Mouse (Mus musculus) embryo, embryonic 11 days (tissue): ENCODE results near the gene Cpn1.

Source experiments
- DNase-seq: peaks from one replicate; pipeline ENCODE4 v3.0.0-alpha.2; 2015

Gene Cpn1

DNA sequence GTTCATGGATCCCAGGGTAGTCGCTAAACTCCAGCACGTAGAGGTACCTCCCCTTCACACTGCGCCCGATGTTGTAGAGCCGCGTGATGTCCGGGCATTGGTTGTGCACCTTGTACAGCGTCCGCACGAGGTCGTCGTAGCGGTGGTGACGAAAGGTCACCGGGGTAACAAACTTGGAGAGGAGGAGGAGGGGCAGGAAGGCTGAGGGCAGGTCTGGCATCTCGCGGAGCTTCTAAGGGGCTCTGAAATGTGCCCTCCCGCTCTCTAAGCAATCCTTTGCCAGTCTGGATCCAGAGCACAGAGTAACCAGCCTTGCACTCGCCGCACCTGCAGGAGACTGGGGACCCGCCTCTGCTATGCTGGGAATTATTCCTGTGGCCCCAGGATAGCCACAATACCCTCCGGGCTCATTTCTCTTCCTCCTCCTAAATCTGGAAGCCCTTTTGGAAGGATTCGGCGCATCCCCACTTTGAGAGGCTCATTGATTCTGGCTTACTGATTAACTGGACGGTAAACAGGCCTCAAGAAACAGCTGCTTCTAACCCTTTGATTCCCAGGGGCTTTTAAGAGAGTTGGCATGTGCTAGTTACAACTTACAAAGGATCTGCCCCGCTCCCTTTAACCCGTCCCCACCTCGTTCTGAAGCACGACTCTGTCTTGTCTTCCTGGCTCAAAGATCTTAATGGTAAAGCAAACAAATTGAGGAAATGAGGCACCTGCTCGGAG lies at the start of gene Cpn1:
Gene Cpn1 (minus strand): TSS at position 488 of the 726 bp plus-strand sequence.
- DNase-seq = peak; percentile 41

DNA sequence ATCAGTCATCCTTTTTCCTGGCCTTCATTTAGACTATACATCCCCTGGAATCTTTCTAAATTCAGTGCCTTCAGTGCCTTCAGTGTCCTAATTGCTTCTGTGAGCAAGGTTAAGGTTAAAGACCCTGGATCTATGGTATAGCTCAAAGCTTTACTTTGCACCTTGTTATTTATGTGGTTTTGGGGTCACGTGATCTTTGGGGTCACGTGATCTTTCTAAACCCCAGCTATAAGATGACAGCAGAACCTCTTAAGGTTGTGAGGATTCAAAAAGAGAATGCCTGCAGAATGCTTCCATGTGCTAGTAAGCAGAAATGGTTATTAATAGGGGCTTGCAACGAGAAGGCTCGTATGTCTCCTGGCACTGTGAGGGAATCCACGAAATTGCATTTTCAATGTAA lies 47.0 kb upstream of the Cpn1 start:
- no peak for DNase-seq

DNA sequence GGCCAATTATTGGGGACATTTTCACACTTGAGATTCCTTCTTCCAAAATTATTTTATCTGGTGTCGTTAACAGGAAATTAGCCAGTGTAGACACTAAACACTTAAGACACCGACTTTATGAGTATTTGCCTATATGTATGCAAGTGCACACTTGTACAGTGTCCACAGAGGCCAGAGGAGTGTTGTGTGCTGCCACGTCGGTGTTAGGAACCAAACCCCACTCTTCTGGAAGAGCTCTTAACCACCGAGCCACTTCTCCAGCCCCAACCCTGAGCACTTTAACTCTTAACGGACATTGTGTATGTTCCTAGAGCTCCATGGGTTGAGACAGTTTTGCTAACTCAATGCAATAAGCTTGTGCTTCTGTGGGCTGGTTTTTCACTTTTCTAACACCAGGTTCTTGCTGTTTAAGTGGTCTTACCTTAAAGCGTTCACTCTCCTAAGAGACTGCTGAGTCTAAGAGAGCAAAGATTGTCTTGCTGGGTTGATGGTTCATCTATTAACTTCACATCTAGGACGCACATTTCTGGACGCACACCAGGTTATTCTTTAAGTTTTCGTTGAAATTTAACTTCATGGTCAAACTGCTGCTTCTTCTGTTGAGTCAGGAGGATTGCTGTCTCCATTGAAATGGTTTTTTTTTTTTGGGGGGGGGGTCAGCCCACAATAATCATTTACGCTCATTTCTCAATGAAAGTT lies 45.8 kb upstream of the Cpn1 start:
- no peak for DNase-seq

DNA sequence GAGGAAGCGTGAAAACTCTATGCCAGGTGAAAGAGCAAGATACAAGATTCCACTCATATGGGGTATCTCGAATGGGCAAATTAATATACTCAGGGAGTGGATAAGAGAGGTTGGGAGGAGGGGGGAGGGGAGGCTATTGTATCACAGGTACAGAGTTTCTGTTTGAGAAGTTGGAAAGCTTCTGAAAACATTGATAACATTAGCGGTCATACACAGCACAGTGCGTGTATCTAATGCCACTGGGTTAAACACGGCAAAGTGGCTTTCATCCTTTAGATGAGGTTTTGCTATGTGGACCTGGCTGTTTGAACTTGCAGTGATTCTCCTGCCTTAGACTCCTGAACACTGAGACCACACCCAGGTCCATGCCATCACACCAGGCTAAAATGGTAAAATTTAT lies 43.7 kb upstream of the Cpn1 start:
- no peak for DNase-seq

DNA sequence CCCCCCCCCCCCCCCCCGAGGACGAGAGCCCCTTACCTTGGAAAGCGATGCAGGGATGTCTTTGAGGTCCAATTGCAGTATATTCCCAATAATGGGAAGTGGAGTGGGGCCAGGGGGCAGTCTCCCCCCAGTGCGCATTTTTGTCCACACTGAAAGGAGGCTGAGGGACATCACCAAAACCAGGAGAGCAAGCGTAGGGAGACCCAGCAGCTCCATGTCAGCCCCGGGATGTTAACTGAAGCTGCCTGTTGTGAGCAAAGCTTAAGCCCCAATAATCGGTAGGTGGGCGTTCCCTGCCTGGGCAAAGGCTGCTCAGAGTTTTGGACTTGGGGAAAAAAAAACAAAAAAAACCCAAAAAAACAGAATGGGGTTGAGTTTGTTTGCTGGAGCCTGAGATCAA lies 42.6 kb upstream of the Cpn1 start, which contains the start of gene Cyp2c23:
Gene Cyp2c23 (minus strand): TSS at position 237 of the 400 bp plus-strand sequence.
- no peak for DNase-seq

DNA sequence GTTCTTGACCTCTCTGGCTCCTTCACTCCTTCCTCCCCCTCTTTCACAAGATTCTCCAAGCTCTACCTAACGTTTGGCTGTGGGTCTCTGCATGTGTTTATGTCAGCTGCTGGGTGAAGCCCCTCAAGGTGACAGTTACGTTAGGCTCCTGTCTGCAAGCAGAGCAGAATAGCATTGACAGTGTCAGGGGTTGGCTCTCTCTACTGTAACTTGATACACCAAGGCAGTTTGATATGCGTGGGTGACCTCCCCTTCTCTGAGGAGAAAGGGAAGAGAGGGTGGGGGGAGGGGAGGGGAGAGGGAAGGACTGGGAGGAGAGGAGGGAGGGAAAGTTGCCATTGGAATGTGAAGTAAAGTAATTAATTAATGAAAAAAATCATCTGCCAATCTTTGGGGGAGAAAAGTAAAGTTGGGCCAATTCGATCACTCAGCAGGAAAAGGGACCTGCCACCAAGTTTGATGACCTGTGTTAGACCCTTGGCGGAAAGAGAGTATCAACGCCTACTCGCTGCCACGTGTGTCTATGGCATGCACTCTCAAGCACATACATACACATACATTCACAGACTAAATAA lies 40.7 kb upstream of the Cpn1 start:
- peak; percentile 23 for DNase-seq

DNA sequence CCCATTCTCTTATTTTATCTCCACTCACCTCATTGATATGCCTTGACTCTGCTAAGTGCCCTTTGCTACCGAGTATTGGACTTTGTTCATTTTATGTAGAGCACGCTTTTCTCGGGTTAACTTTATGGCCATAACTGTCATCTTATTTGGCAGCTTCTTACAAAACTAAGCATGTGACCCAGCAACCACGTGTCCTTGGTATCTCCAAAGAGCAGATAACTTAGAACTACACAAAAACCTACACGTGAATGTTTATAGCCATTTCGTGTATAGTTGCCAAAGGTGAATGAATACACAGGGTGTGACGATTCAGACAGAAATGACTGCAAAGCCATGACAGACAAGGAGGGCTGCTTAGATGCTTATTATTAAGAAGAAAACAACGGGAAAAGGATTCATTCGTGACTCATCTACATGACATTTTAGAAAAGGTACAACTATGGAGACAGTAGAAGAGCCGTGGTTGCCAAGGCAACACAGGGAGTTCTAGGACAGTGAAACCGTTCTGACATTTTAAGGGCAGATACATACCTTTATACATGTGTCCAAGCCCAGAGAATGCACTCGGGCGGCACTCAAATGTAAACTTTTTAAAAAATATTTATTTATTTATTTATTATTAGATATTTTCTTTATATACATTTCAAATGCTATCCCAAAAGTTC lies 38.7 kb upstream of the Cpn1 start:
- no peak for DNase-seq

DNA sequence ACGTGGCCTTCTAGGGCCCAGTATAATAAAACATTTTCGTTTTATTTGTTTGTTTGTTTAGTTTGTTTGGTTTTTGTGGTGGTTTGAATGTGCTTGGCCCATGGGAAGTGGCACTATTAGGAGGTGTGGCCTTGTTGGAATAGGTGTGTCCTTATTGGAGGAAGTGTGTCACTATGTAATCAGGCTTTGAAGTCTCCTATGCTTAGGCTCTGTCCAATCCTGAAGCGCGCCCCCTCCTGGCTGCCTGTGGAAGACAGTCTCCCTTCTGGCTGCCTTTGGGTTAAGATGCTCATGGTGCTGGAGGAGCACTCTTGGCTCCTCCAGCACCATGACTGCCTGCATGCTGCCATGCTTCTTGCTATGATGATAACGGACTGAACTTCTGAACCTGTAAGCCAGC lies 36.7 kb upstream of the Cpn1 start:
- peak; percentile 17 for DNase-seq

DNA sequence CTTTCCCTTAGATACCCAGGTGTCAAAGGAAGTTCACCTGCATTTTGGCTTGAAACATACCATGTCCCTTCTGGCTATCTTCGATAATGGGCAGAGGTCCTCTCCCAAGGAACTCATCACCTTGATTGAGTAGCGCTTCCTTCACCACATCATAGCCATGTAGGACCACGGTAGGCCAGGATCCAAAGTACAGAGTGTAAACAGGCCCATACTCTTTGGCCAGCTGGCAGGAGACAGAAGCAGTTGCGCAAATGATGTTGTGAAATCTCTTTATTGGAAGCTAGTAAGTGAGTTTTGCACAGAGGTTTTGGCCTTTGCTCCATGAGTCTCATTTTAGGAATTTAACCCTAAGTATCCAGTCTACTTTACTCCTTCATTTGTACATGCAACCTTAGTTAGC lies 35.1 kb upstream of the Cpn1 start:
- DNase-seq = no peak

DNA sequence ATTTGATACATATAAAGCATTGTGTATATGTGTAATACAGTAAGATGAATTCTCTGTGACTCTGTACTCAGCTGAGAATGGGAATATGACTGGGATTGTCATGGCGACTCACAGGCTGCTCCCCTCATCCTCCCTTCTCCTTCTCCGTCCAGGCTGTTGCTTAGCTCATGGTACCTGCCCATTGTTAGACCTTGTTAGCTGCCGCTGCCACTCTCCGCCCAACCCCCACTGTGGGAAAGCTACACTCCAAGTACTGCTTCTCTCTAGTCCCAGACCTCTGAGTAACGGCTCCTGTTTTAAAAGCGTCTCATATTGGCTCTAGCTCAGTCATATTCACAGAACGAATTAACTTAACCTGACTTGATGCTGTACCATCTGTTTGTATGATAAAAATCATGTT lies 33.4 kb upstream of the Cpn1 start:
- no peak for DNase-seq

DNA sequence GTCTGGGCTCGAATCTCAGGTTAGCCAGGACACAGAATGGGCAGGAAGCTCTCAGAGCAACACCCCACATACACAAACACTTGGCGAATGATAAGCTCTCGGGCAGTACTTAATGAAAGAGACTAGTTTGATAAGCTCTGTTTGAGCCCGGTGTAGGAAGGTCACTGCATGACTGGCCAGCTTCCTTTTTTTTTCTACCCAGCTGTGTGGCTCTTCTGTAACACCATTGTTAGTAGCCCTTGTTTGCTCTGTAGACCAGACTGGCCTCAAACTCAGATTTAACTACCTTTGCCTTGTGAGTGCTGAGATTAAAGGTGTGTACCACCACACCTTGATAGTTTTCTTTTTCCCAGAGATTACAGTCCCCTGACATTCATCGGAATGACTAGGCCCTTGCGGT lies 27.5 kb upstream of the Cpn1 start:
- DNase-seq = no peak

DNA sequence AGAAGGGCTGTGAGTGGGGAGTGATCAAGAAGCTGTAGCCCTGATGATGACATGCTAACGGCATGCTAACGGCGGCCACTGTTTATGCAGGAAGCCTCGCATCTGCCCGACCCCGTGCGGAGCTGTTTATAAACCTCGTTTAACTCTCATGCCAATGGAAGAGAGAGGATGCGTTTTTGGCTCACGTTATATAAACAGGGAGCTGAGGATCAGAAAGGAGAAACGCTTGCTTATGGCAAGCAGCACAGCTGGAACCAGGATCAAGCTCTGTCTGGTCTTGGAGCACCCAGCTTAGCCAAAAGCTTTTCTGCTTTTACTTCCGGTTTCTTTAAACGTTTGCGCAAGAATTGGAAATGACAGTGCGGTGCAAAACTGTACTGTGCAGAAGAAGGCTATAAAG lies 22.4 kb upstream of the Cpn1 start:
- DNase-seq = no peak

DNA sequence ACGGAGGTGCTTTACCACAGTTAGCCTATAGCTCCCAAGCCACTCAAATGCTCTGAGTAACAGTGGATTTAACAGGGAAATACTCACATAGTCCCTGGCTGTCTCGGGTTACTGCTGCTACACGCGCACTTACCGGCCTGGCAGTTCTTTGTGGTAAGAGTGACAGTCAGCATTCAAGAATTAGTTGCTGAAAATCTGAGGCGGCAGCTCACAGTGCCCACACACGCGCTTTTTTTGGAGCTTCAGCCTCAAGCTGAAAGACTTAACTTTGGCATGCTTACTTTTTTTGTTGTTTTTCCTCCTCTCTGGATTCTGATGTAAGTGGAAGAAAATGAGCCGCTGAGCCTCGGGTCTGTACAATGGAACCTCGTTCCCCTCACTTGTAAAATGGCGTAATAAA lies 20.8 kb upstream of the Cpn1 start:
- DNase-seq = no peak

DNA sequence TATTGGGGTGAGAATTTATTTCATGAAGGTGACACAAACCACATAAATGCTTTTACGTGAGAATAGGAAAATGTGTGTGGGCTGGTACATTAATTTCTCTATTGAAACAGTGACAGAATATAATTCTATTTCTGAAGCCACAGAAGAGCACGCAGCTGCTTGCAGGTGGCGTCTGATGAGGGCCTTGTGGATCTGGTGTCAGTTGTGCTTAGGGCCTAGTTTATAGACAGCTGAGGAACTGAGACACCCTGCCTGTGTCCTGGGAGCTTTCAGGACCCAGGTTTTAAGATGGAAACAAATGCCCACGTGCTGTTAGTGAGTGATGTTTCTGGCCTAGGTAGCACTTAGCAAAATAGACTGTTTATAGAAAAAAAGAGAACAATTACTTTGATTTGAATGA lies 18.7 kb upstream of the Cpn1 start:
- DNase-seq = no peak

DNA sequence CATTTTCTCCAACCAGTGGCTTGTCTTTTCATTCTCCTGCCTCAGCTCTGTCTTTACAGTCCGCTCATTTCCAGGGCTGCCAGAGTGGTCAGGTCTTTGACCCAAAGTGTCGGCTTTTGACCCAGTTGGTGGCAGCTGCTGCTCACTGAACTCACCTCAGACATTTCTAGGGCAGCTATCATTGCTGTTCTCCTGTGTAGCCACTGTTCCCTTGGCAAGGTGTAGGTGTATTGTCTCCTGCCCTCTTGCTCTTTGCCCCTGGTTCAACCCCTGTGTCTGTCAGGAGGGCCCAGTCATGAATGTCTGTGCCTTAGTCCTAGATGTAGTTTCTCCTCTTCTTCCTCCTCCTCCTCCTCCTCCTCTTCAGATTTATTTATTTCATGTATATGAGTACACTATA lies 17.9 kb upstream of the Cpn1 start:
- DNase-seq = no peak

DNA sequence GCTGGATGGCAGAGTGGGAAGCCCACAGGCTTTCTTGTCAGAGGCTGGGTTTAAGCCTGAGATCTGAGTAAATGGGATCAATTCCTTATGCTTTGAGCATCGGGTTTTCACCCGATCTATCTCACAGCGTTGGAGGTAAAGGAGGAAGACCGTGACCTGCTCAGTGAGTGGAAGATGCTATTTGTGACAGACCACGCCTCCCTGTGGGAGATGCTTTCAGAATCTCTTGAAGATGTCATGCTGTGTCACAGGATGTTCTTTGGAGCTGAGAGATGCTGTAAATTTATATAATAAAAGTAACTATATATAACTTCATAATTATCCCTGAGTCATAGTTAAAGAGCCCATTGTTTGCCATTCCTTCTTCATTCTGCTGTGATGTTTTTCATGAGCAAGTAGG lies 14.4 kb upstream of the Cpn1 start:
- no peak for DNase-seq

DNA sequence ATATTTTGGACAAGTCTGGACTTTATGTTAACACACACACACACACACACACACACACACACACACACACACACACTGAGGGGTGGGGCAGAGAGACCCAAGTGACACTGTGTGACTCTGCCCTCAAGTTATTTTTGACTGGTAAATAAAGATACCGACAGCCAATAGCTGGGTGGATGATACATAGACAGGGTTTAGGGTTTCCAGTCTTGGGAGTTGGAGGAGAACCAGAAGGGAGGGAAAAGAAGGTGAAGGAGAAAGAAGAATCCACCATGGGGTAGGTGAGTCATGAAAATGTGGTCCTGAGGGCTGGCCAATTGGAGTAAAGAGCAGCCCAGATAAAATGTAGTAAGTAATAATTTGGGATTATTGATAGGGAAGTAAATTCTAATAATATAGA lies 13.7 kb upstream of the Cpn1 start:
- no peak for DNase-seq

DNA sequence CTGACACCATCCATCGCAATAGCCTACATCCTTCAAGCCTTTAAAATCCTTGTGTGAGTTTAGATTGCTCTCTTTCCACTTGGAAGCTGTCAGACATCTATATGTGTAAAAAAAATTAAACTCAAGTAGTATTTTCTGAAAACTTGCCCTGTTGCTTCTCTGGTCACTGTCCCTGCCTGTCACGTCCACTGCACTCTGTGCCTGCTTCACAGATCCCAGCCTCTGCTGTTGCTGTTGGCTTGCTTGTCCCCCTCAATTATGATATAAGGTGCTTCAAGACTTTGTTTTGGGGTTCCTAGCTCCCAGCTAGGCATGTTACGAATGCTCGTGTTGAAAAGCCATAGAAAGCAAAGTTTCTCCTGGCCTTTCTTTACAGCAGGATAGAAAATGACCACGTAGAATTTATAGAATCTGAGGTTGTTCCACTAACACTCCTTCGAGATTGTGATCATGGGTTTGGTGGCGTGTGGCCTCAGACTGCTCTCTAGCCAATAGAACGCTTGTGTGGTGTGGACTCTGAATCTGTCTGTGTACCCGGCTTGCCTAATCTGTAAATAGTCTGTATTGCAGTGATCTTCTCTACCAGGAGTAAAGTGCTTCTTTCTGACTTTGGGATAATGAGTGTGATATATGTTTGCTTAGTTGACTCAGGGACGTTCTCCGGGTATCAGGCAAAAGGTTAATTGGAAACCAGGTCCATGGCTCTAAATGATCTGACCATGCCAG lies 12.6 kb upstream of the Cpn1 start:
- DNase-seq = no peak

DNA sequence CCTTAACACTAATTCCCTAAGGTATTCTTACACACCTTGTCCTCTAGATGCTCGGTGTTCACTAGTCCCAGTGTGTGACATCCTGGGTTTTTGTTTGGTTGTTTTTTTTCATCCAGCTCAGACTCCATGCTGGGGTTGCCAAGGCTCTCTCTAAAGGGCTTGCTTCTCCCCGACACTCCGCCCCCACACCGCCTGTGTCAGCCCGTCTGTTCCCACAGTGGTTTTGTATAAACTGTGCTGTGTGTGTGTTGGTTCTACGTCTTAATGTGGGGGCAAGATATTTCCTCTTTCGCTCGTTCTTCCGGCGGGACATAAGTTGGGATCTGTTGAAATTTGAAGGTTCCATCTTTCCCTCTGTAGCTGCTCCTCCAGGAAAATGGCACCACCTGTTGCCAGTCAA lies 11.7 kb upstream of the Cpn1 start:
- no peak for DNase-seq

DNA sequence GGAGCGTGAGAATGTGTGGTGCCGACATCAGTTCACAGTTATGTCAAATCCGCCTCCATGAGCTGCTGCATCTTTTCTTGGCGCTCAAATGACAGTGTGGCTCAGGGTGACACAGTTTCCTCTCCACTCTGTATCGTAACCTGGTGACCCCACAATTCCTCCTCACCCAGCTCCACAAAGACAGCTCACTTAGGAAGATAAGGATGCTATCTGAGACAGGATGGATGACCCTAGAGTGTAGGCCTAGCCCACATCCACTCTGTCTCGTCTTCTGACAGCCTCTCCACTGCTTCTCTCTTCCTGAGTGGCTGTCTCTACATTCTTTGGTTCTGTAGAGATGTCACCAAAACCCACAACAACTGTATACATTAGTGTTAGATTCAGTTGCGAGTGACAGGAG lies 9.1 kb upstream of the Cpn1 start:
- no peak for DNase-seq

DNA sequence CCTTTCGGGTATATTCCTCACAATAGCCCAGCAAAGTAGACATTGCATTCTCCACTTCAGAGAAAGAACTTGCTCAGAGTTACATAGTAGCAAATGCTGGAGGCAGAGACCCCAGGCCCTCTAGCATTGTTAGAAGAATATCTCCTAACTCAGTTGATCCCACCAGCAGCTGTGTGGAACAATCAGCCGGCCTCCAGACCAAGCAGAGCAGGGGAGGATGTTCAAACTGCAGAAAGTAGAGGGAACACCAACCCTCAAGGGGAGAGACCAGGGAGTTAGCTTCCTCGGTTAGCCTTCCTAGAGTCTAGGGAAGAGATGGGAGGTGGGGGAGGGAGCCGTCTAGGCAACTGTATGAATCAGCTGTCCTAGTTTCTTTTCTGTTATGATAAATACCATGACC lies 6.1 kb upstream of the Cpn1 start:
- no peak for DNase-seq

DNA sequence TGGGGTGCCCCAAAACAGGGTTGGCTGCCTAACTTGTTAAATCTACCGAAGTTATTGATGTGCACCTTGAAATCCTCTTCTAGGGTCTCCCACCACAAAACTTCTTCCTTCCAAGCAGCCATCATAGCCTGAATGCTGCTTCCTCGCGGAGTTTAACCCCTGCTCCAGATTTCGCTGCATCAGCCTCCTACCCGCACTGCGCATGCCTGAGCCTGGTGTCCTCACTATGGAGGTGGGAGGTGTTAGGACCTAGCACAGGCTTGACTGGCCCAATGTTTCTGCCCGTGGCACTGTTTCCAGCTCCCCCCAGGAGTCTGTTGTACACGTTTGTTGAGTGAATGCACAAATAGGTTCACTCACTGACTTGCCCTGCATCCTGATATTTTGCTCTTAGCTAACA lies 4.0 kb upstream of the Cpn1 start:
- DNase-seq = no peak

DNA sequence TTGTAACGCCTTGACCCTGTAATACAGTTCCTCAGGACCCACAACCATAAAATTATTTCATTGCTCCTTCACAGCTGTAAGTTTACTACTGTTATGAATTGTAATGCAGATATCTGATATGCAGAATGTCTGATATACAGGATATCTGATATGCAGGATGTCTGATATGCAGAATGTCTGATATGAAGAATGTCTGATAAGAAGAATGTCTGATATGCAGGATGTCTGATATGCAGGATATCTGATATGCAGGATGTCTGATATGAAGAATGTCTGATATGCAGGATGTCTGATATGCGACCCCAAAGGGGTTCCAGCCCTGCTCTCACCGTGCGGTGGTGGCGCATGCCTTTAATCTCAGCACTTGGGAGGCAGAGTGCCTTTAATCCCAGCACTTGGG lies 4.4 kb downstream of the Cpn1 start:
- DNase-seq = no peak
